Mouse (Mus musculus): ENCODE data around the gene Lrrn2.

DNA sequence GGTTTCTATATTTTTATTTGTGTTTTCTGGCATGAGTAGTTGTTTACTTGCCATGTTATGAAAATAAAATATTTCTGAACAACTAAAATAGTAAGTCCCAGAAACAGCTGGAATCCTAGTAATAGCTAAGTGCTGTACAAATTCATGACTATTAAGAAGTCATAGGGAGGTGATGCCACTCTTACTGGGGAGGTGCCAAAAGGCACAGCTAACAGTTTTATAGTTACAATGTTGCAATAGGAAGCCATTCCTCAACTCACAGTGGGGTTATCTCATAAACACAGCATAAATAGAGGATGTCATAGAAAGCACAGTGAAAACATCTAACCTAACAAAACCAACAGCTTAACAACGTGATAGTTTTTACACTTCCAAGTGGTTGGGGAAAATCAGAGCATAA is 41.7 kb upstream of the Lrrn2 start:
- no peak for TF ChIP-seq POLR2A (IDR thresholded peaks at IDR 0.05; ENCODE audit: control insufficient read depth, low read depth, low read length)
- TF ChIP-seq CTCF (IDR thresholded peaks at IDR 0.05; ENCODE audit: control insufficient read depth, insufficient read depth, insufficient replicate concordance, low read depth, low read length), result no peak
